Mouse (Mus musculus): Measurements from ENCODE around the gene Ajap1. TPM values are rescaled to one million over a fixed set of nuclear protein-coding genes. Genes with fewer than 3 reads are reported as not detected.

Gene Ajap1
- polyA plus RNA-seq, 1 experiment from 2014 or later: 0.58 TPM

DNA sequence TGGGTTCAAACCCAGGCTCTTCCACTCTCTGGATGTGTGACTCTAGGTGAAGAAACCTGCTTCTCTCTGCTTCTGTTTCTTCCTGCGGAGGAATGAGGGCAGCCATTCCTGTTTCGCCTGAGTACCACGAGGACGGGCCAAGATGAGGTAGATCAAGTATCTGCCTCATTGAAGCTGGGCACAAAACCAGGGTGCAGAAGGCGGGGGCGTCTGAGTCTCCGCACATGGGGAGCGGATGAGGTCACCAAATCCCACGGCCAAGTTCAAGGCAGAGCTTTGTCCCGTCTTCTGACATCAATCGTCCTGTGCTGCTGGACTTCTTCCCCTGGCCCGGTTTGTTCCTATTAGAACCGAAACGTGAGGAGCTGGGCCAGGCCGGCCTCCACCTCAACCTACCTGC, 12.9 kb downstream of the Ajap1 start:
- no peak for ATAC-seq (replicated peaks; ENCODE audit: low FRiP score)

DNA sequence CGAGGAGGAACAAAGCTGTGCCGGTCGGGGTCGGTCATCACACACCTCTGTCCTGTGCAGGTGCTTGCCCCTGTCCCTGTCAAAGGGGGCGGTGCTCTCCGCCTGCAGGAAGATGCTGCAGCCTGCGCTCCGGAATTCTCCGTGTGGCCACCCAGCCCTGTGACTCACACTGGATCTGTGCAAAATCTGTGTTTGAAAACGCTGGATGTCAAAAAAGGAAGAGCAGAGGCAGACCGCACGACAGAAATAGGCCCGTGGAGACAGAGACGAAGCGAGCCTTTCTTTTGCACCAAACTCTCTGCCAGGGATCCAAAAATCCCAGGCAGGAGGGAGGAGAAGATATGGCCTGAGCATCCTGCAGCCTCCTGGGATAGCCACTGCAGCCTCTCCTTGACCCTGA, 22.7 kb downstream of the Ajap1 start:
- Histone ChIP-seq H3K4me2 (no peak overlapping the region), H3K9ac (ENCODE audit: low read depth, low read length) (no peak overlapping the region), H3K36me3 (ENCODE audit: control insufficient read depth, insufficient read depth, low read length) (no peaks in the 10 kb centered on the region), H3K4me1 (replicated peaks; ENCODE audit: control insufficient read depth, insufficient read depth, low read length) (no peaks in the 10 kb centered on the region), H3K27me3 (replicated peaks; ENCODE audit: control insufficient read depth, insufficient read depth, low read length) (no peaks in the 10 kb centered on the region), H3K9me3 (ENCODE audit: control insufficient read depth, low read length) (no peaks in the 10 kb centered on the region), H3K4me3 (ENCODE audit: low read depth, low read length) (no peak overlapping the region), H3K27ac (ENCODE audit: low read depth, low read length) (no peak overlapping the region)
- no peak for DNase-seq (ENCODE audit: low spot score)
- no peak for ATAC-seq (replicated peaks; ENCODE audit: low FRiP score)
- 76% methylated on average over 15 of the region's 15 CpGs for whole genome bisulfite sequencing

More for the DNA sequence above, 12.9 kb downstream of the Ajap1 start:
- H3K9ac ChIP-seq (ENCODE audit: low read depth, low read length): no peak overlapping the region
- H3K27ac ChIP-seq (ENCODE audit: low read depth, low read length): no peak overlapping the region
- H3K4me2 ChIP-seq: no peak overlapping the region
- no peak for DNase-seq (ENCODE audit: low spot score)
- H3K9me3 ChIP-seq (ENCODE audit: control insufficient read depth, low read length): no peaks in the 10 kb centered on the region; the same call in 1 of the 2 replicates
- no peaks in the 10 kb centered on the region for H3K27me3 ChIP-seq (replicated peaks; ENCODE audit: control insufficient read depth, insufficient read depth, low read length)
- H3K4me1 ChIP-seq (replicated peaks; ENCODE audit: control insufficient read depth, insufficient read depth, low read length): no peaks in the 10 kb centered on the region
- H3K36me3 ChIP-seq (ENCODE audit: control insufficient read depth, insufficient read depth, low read length): no peaks in the 10 kb centered on the region
- no peak overlapping the region for H3K4me3 ChIP-seq (ENCODE audit: low read depth, low read length)
- 85% methylated on average over 15 of the region's 15 CpGs for WGBS

DNA sequence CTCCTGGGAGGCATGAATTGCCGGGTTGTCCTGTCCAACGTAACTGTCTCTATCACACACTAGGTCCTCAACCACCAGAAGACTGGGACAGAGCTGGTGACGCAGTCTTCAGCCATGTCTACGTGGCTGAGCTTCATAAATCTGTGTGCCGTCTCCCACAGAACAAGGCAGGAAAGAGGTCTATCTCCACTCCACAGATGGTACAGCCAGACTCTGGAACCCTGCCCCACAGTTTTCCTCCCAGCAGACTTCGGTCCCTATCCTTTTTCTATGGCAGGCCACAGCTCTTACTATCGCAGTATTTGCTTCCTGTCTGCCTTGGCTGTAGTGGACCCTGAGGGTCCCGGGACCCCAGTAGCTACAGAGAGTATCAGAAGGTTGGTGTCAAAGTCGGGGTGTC, 23.1 kb downstream of the Ajap1 start:
- ATAC-seq (replicated peaks; ENCODE audit: low FRiP score): no peak
- no peak overlapping the region for H3K9ac ChIP-seq (ENCODE audit: low read depth, low read length)
- H3K27ac ChIP-seq (ENCODE audit: low read depth, low read length): no peak overlapping the region
- no peaks in the 10 kb centered on the region for H3K9me3 ChIP-seq (ENCODE audit: control insufficient read depth, low read length)
- 87% methylated on average over 9 of the region's 9 CpGs for WGBS
- H3K4me1 ChIP-seq (replicated peaks; ENCODE audit: control insufficient read depth, insufficient read depth, low read length): no peaks in the 10 kb centered on the region
- no peak overlapping the region for H3K4me2 ChIP-seq
- H3K4me3 ChIP-seq (ENCODE audit: low read depth, low read length): no peak overlapping the region
- no peak for DNase-seq (ENCODE audit: low spot score)
- H3K36me3 ChIP-seq (ENCODE audit: control insufficient read depth, insufficient read depth, low read length): no peaks in the 10 kb centered on the region
- no peaks in the 10 kb centered on the region for H3K27me3 ChIP-seq (replicated peaks; ENCODE audit: control insufficient read depth, insufficient read depth, low read length)

DNA sequence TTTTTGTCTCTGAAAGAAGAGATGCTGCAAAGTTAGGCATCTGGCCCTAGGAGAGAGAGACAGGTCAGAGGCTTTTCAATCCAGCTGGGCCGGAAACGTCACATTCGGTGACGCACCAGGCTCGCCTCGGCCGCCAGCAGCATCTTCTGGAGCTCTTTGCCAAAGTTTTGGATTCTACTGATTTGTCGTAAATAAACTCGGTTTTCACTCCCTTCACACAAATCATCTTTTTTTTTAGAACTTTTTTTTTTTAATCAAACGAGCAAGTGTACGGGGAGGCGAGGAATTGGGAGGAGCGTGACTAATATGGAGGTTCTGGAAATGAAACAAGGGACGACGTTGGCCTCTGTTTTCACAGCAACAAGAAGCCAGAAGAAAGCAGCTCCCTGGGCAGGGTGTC, 23.8 kb downstream of the Ajap1 start:
- Histone ChIP-seq H3K9me3 (ENCODE audit: control insufficient read depth, low read length) (no peaks in the 10 kb centered on the region), H3K27ac (ENCODE audit: low read depth, low read length) (no peak overlapping the region), H3K4me2 (no peak overlapping the region), H3K36me3 (ENCODE audit: control insufficient read depth, insufficient read depth, low read length) (no peaks in the 10 kb centered on the region), H3K27me3 (replicated peaks; ENCODE audit: control insufficient read depth, insufficient read depth, low read length) (no peaks in the 10 kb centered on the region), H3K4me1 (replicated peaks; ENCODE audit: control insufficient read depth, insufficient read depth, low read length) (no peaks in the 10 kb centered on the region), H3K9ac (ENCODE audit: low read depth, low read length) (no peak overlapping the region), H3K4me3 (ENCODE audit: low read depth, low read length) (no peak overlapping the region)
- no peak for ATAC-seq (replicated peaks; ENCODE audit: low FRiP score)
- 88% methylated on average over 15 of the region's 15 CpGs for whole genome bisulfite sequencing
- DNase-seq (ENCODE audit: low spot score): no peak

DNA sequence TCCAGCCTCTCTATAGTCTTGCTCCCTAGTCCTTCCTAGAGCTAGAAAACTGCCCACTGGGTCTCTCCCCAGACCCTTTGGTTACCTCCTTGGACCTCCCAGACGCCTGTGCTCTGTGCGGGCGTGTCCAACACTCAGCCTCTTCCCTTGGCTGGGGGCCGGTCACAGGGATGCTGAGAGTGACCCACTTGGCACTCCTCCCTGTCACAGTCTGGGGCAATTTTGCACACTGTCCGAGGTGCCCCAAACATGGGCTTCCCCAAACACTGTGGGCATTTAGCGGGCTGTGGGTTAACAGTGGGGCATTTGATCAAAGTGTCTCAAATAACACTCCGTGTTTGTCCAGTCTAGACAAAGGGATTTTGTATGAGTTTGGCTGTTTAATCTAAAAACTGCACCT, 29.1 kb downstream of the Ajap1 start:
- Histone ChIP-seq H3K4me1 (replicated peaks; ENCODE audit: control insufficient read depth, insufficient read depth, low read length) (no peaks in the 10 kb centered on the region), H3K27me3 (replicated peaks; ENCODE audit: control insufficient read depth, insufficient read depth, low read length) (no peaks in the 10 kb centered on the region), H3K9me3 (ENCODE audit: control insufficient read depth, low read length) (no peaks in the 10 kb centered on the region), H3K36me3 (ENCODE audit: control insufficient read depth, insufficient read depth, low read length) (no peaks in the 10 kb centered on the region), H3K4me2 (no peak overlapping the region), H3K4me3 (ENCODE audit: low read depth, low read length) (no peak overlapping the region), H3K9ac (ENCODE audit: low read depth, low read length) (no peak overlapping the region), H3K27ac (ENCODE audit: low read depth, low read length) (no peak overlapping the region)
- DNase-seq (ENCODE audit: low spot score): no peak
- 88% methylated on average over 7 of the region's 7 CpGs for WGBS
- ATAC-seq (replicated peaks; ENCODE audit: low FRiP score): no peak

DNA sequence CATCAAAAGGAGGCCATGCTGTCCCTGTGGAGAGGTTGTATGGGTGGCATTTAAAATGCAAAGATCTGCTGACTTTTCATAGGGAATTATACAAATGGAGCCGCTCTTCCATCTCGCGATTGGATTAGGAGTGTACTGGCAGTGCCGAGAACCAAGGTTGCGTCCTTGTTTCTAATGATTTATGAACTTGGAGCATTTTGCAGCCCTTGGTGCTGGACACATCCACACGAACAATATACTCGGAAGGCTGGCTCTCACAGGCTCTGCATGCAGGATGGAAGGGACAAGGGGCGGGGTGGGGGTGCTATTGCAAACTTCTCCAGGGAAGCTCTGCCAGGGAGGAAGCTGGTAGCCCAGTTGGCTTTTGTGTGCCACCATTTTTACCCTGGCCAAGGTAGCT, 31.1 kb downstream of the Ajap1 start:
- DNase-seq (ENCODE audit: low spot score) (no peak), ATAC-seq (replicated peaks; ENCODE audit: low FRiP score) (no peak)
- Histone ChIP-seq H3K4me3 (ENCODE audit: low read depth, low read length) (no peak overlapping the region), H3K9ac (ENCODE audit: low read depth, low read length) (no peak overlapping the region), H3K36me3 (ENCODE audit: control insufficient read depth, insufficient read depth, low read length) (no peaks in the 10 kb centered on the region), H3K9me3 (ENCODE audit: control insufficient read depth, low read length) (no peaks in the 10 kb centered on the region), H3K27me3 (replicated peaks; ENCODE audit: control insufficient read depth, insufficient read depth, low read length) (no peaks in the 10 kb centered on the region), H3K27ac (ENCODE audit: low read depth, low read length) (no peak overlapping the region), H3K4me2 (no peak overlapping the region), H3K4me1 (replicated peaks; ENCODE audit: control insufficient read depth, insufficient read depth, low read length) (no peaks in the 10 kb centered on the region)
- WGBS: 89% methylated on average over 8 of the region's 8 CpGs

DNA sequence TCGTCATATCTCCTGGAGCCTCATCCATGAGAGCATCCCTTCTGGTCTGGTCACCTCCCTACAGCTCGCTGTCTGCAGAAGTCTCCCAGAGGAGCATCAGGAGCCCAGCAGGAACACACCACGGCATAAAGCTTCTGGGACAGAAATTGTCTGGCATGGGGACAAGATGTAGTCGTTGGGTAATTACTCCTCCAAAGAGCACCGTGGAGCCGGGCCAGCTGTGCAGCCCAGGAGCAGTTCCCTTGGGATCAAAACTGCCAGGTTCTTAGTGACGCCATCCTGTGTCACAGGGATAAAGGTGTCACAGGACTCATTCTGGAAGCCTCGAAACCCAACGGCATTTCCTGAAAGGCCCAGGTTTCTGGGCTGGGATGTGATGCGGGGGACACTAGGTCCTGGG, 40.1 kb downstream of the Ajap1 start:
- no peak for ATAC-seq (replicated peaks; ENCODE audit: low FRiP score)

DNA sequence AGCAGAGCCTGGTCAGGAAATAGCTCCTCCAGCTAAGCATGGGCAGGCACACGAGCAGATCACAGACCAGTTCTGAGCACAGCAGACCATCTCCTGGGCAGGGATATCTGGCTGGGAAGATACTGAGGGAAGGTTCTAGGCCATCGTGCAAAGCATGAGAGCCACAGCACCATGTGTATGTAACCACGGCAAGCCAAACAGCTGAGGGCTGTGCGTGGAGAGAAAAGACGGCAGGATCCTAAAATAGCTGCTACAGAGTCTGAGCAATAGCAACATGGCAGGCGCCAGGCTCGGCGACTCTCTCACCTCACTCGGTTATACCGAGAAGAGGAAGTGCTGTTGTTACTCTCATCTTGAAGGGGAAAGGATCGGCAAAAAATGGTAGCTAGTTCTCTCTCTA, 42.7 kb downstream of the Ajap1 start:
- Histone ChIP-seq H3K27ac (ENCODE audit: low read depth, low read length) (no peak overlapping the region), H3K4me2 (no peak overlapping the region), H3K36me3 (ENCODE audit: control insufficient read depth, insufficient read depth, low read length) (no peaks in the 10 kb centered on the region), H3K27me3 (replicated peaks; ENCODE audit: control insufficient read depth, insufficient read depth, low read length) (no peaks in the 10 kb centered on the region), H3K4me3 (ENCODE audit: low read depth, low read length) (no peak overlapping the region), H3K9me3 (ENCODE audit: control insufficient read depth, low read length) (no peaks in the 10 kb centered on the region), H3K9ac (ENCODE audit: low read depth, low read length) (no peak overlapping the region), H3K4me1 (replicated peaks; ENCODE audit: control insufficient read depth, insufficient read depth, low read length) (no peaks in the 10 kb centered on the region)
- WGBS: 65% methylated on average over 11 of the region's 11 CpGs
- ATAC-seq (replicated peaks; ENCODE audit: low FRiP score) (no peak), DNase-seq (ENCODE audit: low spot score) (no peak)

More for the DNA sequence above, 40.1 kb downstream of the Ajap1 start:
- Histone ChIP-seq H3K9me3 (ENCODE audit: control insufficient read depth, low read length) (no peaks in the 10 kb centered on the region), H3K4me1 (replicated peaks; ENCODE audit: control insufficient read depth, insufficient read depth, low read length) (no peaks in the 10 kb centered on the region), H3K4me2 (no peak overlapping the region), H3K9ac (ENCODE audit: low read depth, low read length) (no peak overlapping the region), H3K36me3 (ENCODE audit: control insufficient read depth, insufficient read depth, low read length) (no peaks in the 10 kb centered on the region), H3K27me3 (replicated peaks; ENCODE audit: control insufficient read depth, insufficient read depth, low read length) (no peaks in the 10 kb centered on the region), H3K4me3 (ENCODE audit: low read depth, low read length) (no peak overlapping the region), H3K27ac (ENCODE audit: low read depth, low read length) (no peak overlapping the region)
- DNase-seq (ENCODE audit: low spot score): no peak
- 83% methylated on average over 10 of the region's 10 CpGs for WGBS

DNA sequence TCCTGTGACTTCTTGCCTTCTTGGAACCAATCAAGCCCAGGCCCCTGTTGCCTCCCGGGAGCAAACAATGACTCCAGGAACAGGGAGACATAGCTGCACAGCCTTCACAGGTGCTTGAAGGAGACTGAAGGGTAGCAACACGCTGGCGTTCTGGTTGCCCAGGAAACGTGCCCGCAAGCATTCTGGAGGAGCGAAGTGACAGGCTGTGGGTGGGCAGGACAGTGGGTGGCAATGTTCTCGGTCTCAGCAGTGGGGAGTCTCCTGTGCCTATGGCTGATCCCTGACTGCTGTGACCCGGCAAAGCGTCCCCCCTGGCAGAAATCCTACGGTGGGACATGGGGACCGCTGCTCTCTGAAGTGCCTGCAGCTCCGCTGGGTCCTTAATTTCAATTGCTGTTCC, 43.6 kb downstream of the Ajap1 start:
- H3K27me3 ChIP-seq (replicated peaks; ENCODE audit: control insufficient read depth, insufficient read depth, low read length): no peaks in the 10 kb centered on the region
- ATAC-seq (replicated peaks; ENCODE audit: low FRiP score): no peak
- H3K36me3 ChIP-seq (ENCODE audit: control insufficient read depth, insufficient read depth, low read length): no peaks in the 10 kb centered on the region
- DNase-seq (ENCODE audit: low spot score): no peak
- no peak overlapping the region for H3K4me2 ChIP-seq
- no peak overlapping the region for H3K9ac ChIP-seq (ENCODE audit: low read depth, low read length)
- WGBS: 82% methylated on average over 12 of the region's 12 CpGs
- H3K27ac ChIP-seq (ENCODE audit: low read depth, low read length): no peak overlapping the region
- no peak overlapping the region for H3K4me3 ChIP-seq (ENCODE audit: low read depth, low read length)
- H3K4me1 ChIP-seq (replicated peaks; ENCODE audit: control insufficient read depth, insufficient read depth, low read length): no peaks in the 10 kb centered on the region
- H3K9me3 ChIP-seq (ENCODE audit: control insufficient read depth, low read length): no peaks in the 10 kb centered on the region
